Mouse (Mus musculus) kidney, embryonic 14.5 days (tissue): ENCODE measurements around the gene Cyp2j7. TPM values are rescaled to one million over a fixed set of nuclear protein-coding genes. Genes with fewer than 3 reads are reported as not detected.
A peak's percentile ranks its signal among the peaks of the same experiment; 100 is the strongest.
"Not testable (repeated sequence)": the region's sequence is repeated elsewhere in the genome, so short reads cannot be mapped to it uniquely, and the experiment has no call there.

Experiments
- ATAC-seq: fragments of 200-750 bp; cut with Nextera tagmentation; 2 replicates; pipeline ENCODE4 v1.8.0; 2017; ENCODE audit warnings: moderate number of reproducible peaks, mild to moderate bottlenecking, moderate TSS enrichment, moderate library complexity; ENCODE audit not compliant: low FRiP score, low TSS enrichment
- H3K27ac ChIP-seq: fragments of 300-500 bp; sonication (generic); 2 replicates; pipeline ENCODE4 v1.5.1; 2014; ENCODE audit warnings: low read depth, mild to moderate bottlenecking, low read length, moderate library complexity, mixed read lengths
- H3K27me3 ChIP-seq: fragments of 300-500 bp; sonication (generic); 2 replicates; pipeline ENCODE4 v1.6.1; 2014; ENCODE audit warnings: mild to moderate bottlenecking, low read length; ENCODE audit not compliant: control insufficient read depth, insufficient read depth
- H3K36me3 ChIP-seq: fragments of 300-500 bp; sonication (generic); 2 replicates; pipeline ENCODE4 v1.6.1; 2014; ENCODE audit warnings: low read length, mixed read lengths; ENCODE audit not compliant: control insufficient read depth, insufficient read depth
- H3K4me1 ChIP-seq: fragments of 300-500 bp; sonication (generic); 2 replicates; pipeline ENCODE4 v1.6.1; 2014; ENCODE audit warnings: low read length, mixed read lengths; ENCODE audit not compliant: control insufficient read depth, insufficient read depth
- H3K4me2 ChIP-seq: fragments of 300-500 bp; sonication (generic); replicated peaks from 2 replicates; pipeline ENCODE4 v1.6.1; 2014; ENCODE audit warnings: low read depth, mild to moderate bottlenecking, low read length
- H3K4me3 ChIP-seq: fragments of 300-500 bp; sonication (generic); 2 replicates; pipeline ENCODE4 v1.5.1; 2014; ENCODE audit warnings: mild to moderate bottlenecking, low read length
- H3K9ac ChIP-seq: fragments of 300-500 bp; sonication (generic); 2 replicates; pipeline ENCODE4 v1.6.1; 2014; ENCODE audit warnings: low read depth, mild to moderate bottlenecking, low read length, moderate library complexity
- H3K9me3 ChIP-seq: fragments of 300-500 bp; sonication (generic); 2 replicates; pipeline ENCODE4 v1.6.1; 2016; ENCODE audit warnings: low read length; ENCODE audit not compliant: control insufficient read depth
- WGBS: fragments of 180-500 bp; shearing (Covaris S2); extraction: QIAGEN DNeasy Blood & Tissue Kit; methylation state at CpG from one replicate; pipeline ENCODE4 v1.1.7; 2014; 5-methylcytosine and 5-hydroxymethylcytosine counted together
- polyA plus RNA-seq: library from polyadenylated mRNA; unstranded; fragments of >200 nt; fragmentation: Nextera tagmentation; extraction: Ambion mirVana; gene quantifications from 2 replicates; pipeline ENCODE4 v1.2.1, GENCODE M21; 2014

Gene Cyp2j7
- polyA plus RNA-seq = not detected in 2 replicates

DNA sequence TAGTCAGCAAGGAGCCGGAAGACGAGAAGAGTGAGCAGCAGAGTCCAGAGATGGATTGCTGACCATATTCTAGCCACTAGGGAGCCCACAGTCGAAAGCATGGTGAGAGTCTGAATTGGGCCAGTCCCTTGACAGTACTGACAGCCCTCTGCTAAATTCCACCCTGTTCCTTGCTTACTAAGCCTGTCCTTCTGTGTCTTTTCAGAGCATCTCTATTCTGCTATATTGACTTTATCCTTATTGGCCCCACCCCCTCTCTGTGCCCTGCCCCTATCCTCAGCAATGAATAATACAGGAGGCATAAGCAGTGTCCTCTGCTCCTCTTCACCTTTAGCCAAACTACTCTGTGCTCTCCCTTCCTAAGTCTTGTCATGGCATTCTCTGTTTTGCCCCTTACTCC, at the start of gene Cyp2j7:
Gene Cyp2j7 (minus strand): TSS at position 101 of the 400 bp plus-strand sequence.
- 82% methylated on average over 3 of the region's 3 CpGs for WGBS
- Histone ChIP-seq H3K36me3 (no peaks in the 10 kb centered on the region), H3K9me3 (no peaks in the 10 kb centered on the region), H3K4me2 (no peak within 1 kb of the TSS), H3K9ac (no peak within 1 kb of the TSS), H3K4me3 (no peak within 1 kb of the TSS), H3K27me3 (no peaks in the 10 kb centered on the region), H3K4me1 (no peaks in the 10 kb centered on the region), H3K27ac (no peak within 1 kb of the TSS)
- ATAC-seq = no peak

GRCm38 (mm10) chr4:96276896-96277295, 40.4 kb upstream of the Cyp2j7 start:
- not testable (repeated sequence) for H3K9ac ChIP-seq, H3K4me2 ChIP-seq, H3K36me3 ChIP-seq, H3K4me1 ChIP-seq, ATAC-seq, H3K4me3 ChIP-seq, H3K9me3 ChIP-seq, H3K27me3 ChIP-seq, H3K27ac ChIP-seq
- 68% methylated on average over 1 of the region's 1 CpGs for WGBS

DNA sequence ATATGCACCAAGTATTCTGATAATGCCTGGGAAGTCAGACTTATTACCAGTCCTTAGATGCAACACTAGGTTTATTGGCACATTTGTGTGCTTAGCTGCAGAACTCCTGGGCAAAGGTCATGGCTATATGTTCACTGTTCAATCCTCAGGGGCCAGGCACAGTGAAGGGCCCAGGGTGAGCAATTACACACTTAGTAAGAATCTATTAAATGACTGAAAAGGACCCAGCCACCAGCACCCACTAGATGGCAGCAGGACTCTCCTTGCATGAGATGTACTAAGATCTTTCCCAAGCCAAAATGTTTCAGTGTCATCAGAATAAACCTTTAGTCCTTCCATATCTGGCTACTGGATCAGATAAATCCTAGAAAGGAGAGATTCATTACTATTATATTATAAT, 37.4 kb upstream of the Cyp2j7 start:
- Histone ChIP-seq H3K36me3 (no peaks in the 10 kb centered on the region), H3K27ac (no peak overlapping the region), H3K9me3 (no peaks in the 10 kb centered on the region), H3K27me3 (no peaks in the 10 kb centered on the region), H3K9ac (no peak overlapping the region), H3K4me1 (no peaks in the 10 kb centered on the region), H3K4me3 (no peak overlapping the region), H3K4me2 (no peak overlapping the region)
- ATAC-seq = peak; percentile 86; the same call in 1 of the 2 replicates

DNA sequence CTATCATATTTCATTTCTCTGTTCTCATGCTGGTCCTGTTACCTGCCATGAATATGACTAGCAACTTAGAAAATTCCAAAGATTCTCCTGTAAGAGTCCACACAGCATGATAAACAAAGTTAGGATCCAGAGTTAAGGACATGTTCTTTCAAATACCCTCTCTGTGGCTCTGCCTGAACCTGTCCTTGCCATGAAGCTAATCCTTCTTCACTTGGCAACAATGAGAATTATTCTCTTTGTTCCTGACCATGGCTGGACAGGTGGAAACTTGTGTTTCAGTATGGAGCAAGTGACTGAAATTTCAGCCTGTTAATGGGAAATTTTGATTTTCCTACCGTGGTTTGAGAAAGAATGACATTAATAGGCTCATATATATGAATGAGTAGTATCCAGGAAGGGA, 39.8 kb downstream of the Cyp2j7 start:
- ATAC-seq = no peak
- no peak overlapping the region for H3K4me2 ChIP-seq
- H3K4me3 ChIP-seq = no peak overlapping the region
- no peak overlapping the region for H3K9ac ChIP-seq
- no peak overlapping the region for H3K27ac ChIP-seq
- H3K9me3 ChIP-seq = no peaks in the 10 kb centered on the region
- H3K27me3 ChIP-seq = no peaks in the 10 kb centered on the region
- no peaks in the 10 kb centered on the region for H3K4me1 ChIP-seq
- no peaks in the 10 kb centered on the region for H3K36me3 ChIP-seq
- 63% methylated on average over 1 of the region's 1 CpGs for WGBS

DNA sequence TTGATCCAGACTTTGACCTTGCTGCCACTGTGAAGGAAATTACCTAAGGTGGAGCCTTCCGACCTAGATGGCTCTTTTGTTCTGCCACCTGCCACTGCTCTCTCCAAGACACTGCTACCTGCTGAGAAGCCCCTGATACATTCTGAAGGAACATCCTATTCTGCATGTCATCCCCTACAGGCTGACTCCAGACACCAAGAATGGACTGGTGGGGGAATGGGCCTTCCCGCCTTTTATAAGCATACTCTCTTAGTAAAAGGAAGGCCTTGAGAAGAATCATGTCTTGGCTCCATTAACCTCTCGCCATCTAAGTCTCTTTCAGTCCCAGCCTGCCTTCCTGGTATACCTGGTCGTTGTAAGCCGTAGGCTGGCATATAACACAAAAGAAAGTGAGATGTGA, 47.1 kb downstream of the Cyp2j7 start:
- not testable (repeated sequence) for H3K36me3 ChIP-seq, H3K27ac ChIP-seq, H3K4me3 ChIP-seq, H3K9ac ChIP-seq, H3K4me2 ChIP-seq, H3K9me3 ChIP-seq, ATAC-seq, H3K4me1 ChIP-seq, H3K27me3 ChIP-seq
- 91% methylated on average over 5 of the region's 5 CpGs for whole genome bisulfite sequencing

DNA sequence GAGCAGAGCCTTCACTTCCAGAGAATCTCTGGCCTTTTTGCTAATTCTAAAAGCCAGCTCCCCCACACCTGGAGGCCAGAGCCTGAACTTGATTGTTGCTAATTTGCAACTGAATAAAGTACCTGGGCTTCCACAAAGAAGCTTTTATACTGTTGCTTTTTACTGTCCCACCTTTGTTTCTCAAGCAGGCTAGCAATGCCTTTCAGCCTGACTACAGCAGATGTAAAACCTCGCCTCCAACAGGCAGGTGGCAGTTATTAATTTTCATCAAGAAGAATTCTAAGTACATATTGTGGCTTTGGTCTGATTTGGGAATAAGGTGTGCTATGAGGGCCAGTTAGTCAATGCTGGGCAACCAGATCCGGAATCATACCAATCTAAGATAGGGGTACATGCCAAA, 47.8 kb downstream of the Cyp2j7 start:
- not testable (repeated sequence) for H3K27ac ChIP-seq, H3K9me3 ChIP-seq, H3K36me3 ChIP-seq, H3K27me3 ChIP-seq, H3K9ac ChIP-seq, ATAC-seq, H3K4me1 ChIP-seq, H3K4me3 ChIP-seq, H3K4me2 ChIP-seq
- 89% methylated on average over 2 of the region's 2 CpGs for WGBS

DNA sequence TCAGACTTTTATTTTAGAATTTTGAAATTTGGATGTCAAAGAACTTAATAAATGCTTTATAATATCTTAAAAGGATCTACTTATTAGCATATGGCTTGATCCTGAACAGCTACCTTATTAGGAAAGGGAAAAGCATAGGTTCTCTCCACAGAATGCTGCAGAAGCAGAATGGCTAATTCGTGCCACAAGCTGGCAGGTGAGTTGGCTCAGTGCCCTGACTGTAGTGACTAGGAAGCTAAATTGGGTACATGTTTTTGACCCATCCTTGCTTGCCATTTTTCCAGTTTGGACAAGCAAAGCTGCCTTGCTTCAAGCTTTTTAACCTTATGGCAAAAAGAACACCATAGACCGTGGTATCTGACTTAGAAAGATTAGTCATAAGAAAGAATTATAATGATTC, 48.3 kb downstream of the Cyp2j7 start:
- not testable (repeated sequence) for ATAC-seq, H3K9me3 ChIP-seq, H3K36me3 ChIP-seq, H3K4me2 ChIP-seq, H3K4me1 ChIP-seq, H3K27me3 ChIP-seq, H3K4me3 ChIP-seq, H3K9ac ChIP-seq, H3K27ac ChIP-seq
- 96% methylated on average over 2 of the region's 2 CpGs for WGBS

GRCm38 (mm10) chr4:96184716-96185115, 51.7 kb downstream of the Cyp2j7 start:
- H3K9me3 ChIP-seq, H3K4me2 ChIP-seq, H3K27ac ChIP-seq, H3K4me3 ChIP-seq, H3K9ac ChIP-seq, H3K4me1 ChIP-seq, ATAC-seq, H3K27me3 ChIP-seq, H3K36me3 ChIP-seq: not testable (repeated sequence)
- 93% methylated on average over 2 of the region's 2 CpGs for WGBS

- 82% methylated on average over 1 of the region's 1 CpGs for WGBS
- no peaks in the 10 kb centered on the region for H3K9me3 ChIP-seq
- no peak for ATAC-seq
Measured at GRCm38 (mm10) chr4:96162839-96163238, 73.6 kb downstream of the Cyp2j7 start.

DNA sequence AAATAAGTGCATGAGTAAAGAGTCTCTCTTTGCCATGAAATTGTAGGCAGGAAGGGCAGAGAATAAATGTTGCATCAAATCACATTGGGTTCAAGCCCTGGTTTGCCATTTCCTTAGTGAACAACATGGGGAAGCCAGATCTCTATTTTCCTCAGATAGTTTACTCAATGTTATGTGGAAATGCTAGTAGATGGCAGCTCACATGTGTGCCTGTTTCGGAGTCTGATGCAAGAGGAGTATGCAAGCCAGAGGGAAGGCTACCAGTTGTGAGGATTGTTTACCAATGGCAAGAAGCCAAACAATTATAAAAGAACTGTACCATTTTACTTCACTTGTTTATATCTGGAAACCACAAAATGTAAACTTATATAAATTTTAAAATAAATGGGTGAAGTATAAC, 74.9 kb downstream of the Cyp2j7 start:
- Histone ChIP-seq H3K4me1 (no peaks in the 10 kb centered on the region), H3K4me2 (no peak overlapping the region), H3K4me3 (no peak overlapping the region), H3K27me3 (no peaks in the 10 kb centered on the region), H3K9ac (no peak overlapping the region), H3K27ac (no peak overlapping the region), H3K36me3 (no peaks in the 10 kb centered on the region), H3K9me3 (no peaks in the 10 kb centered on the region)
- no peak for ATAC-seq
- 88% methylated on average over 1 of the region's 1 CpGs for WGBS

More at GRCm38 (mm10) chr4:96162839-96163238, 73.6 kb downstream of the Cyp2j7 start:
- H3K27ac ChIP-seq = no peak overlapping the region
- no peaks in the 10 kb centered on the region for H3K36me3 ChIP-seq
- no peaks in the 10 kb centered on the region for H3K4me1 ChIP-seq
- H3K27me3 ChIP-seq = no peaks in the 10 kb centered on the region
- no peak overlapping the region for H3K4me3 ChIP-seq
- H3K4me2 ChIP-seq = no peak overlapping the region
- no peak overlapping the region for H3K9ac ChIP-seq
